Mouse (Mus musculus) retina, embryonic 14.5 days (tissue): ENCODE results near the gene Dchs1.
A peak's percentile ranks its signal among the peaks of the same experiment; 100 is the strongest.
"Not testable (repeated sequence)": the region's sequence is repeated elsewhere in the genome, so short reads cannot be mapped to it uniquely, and the experiment has no call there.

Experiments
- DNase-seq: peaks from one replicate; pipeline ENCODE4 v3.0.0-alpha.2; 2015; ENCODE audit warnings: low spot score

Dchs1 gene

DNA sequence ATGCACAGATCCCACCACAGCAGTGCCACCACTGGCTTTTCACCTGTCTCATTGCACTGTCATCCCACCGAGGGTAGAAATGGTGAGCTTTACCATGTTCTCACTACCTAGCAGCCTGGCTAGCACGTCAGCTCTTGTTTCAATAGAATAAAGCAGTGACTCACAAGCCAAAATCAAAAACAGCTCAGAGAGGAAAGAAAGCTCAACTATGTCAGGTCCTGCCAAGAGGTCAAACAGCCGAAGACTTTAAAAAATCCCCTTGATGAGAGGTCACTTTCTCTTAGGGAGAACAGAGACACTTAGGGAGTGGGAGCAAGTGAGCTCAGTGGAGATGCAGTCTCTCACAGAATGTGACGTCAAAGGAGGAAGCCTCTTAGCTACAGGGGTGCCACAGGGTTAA, 3.6 kb downstream of the Dchs1 start:
- no peak for DNase-seq

- no peak for DNase-seq
Observed at GRCm38 (mm10) chr7:105778553-105779265, 8.7 kb downstream of the Dchs1 start.

DNA sequence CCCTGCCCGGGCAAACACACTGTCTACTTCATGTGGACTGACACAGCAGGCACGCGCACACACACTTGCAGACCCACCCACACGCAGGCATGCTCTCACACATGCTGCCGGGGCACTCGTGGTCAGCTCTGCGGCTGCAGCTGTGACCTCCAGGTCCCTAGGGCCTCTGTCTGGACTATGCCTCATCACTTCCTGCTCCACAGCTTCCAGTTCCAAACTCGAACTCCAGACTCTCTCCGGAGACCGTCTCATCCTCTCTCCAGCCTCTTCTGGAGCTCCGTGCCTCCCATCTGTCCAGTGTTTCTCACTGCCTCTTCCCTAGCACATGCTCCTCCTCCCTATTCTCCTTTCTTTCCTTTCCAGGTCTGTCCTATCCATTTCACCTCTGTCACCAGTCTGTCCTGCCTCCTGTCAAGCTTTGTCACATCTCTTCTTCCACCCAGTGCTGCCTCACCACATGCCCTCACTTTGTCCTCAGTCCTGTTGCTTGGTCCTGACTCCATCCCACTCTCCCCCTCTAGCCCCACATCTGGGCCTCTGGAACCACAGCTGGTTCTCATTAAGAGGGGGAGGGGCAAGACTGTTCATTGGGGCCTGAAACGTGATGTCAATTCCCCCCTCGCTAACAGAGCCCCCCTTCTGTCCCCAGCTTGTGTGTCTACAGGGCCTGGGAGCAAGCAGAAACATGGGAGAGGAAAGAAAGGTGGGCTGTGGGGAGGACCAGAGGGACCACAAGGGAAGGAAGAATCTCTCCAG, 9.5 kb downstream of the Dchs1 start:
- DNase-seq = peak; percentile 30

- DNase-seq = no peak
Observed at GRCm38 (mm10) chr7:105777316-105777715, 10.1 kb downstream of the Dchs1 start.

DNA sequence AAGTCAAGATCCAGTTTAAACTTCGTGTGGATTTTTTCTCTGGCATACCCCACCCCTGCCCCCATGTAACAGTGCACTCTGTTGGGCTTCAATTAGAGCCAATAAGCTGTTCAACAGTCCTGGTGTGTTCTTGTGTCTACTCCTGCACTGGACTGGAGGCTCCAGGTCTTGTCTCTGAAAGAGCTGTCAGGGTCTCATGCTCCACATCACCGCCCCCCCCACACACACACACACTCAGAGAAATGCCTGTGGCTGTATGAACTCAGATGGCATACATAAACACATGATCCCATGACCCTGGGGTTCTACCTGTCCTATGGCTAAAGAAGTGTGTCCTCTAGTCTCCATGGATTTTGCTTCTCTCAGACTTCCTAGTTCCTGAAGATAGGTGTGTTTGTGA, 11.4 kb downstream of the Dchs1 start:
- no peak for DNase-seq

- DNase-seq = peak; percentile 60
Observed at GRCm38 (mm10) chr7:105774661-105775060, 12.8 kb downstream of the Dchs1 start.

- DNase-seq = no peak
Observed at GRCm38 (mm10) chr7:105773041-105773440, 14.4 kb downstream of the Dchs1 start.

GRCm38 (mm10) chr7:105772331-105772730, 15.1 kb downstream of the Dchs1 start:
- DNase-seq = no peak

GRCm38 (mm10) chr7:105769959-105770358, 17.5 kb downstream of the Dchs1 start:
- no peak for DNase-seq

- DNase-seq = no peak
Observed at GRCm38 (mm10) chr7:105767729-105768165, 19.7 kb downstream of the Dchs1 start.

DNA sequence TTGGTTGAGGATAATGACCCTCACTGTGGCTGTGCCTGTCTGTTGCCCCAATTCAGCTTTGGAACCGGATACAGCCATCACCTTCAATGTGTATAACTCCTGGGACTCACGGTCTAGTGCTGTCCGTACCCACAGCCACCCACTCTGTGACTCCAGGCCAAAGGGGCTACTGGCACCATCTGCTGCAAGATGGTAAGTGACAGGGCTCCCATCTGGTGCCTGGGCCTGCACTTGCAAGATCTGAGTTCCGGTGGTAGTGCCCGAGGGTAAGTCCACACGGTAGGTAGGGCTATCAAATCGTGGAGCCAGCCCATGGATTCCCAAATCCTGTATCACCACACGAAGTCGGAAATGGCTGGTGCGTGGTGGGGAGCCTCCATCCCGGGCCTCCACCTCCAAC, 23.1 kb downstream of the Dchs1 start:
- no peak for DNase-seq

- DNase-seq = no peak
Observed at GRCm38 (mm10) chr7:105762517-105763270, 24.8 kb downstream of the Dchs1 start.

DNA sequence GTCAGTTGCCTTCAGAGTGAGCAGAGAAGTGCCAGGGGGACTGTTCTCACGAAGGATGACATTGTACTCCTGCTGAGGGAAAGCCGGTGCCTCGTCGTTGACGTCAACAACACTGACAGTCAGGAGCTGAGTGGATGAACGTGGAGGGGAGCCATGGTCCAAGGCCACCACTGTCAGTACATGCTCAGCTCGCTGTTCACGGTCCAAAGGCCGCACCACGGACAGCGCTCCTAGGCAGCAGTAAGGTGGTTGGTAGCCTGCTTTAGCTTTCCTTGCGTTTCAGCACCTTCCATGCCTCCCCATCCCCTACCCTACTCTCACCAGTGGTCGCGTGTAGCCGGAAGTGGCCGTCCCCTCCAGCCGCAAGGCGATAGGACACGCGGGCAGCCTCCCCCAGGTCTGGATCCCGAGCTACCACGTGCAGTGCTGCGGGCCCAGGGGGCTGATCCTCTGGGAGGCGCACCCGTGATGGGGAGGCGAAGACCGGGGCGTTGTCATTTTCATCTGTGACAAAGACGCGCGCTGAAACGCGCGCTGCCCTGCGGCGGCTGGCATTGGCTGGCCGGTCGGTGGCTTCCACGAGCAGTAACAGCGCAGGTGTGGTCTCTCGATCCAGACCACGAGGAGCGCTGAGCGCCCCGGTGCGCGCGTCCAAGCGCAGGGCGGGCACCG, 25.5 kb downstream of the Dchs1 start:
- DNase-seq = no peak

GRCm38 (mm10) chr7:105753281-105753680, 34.2 kb downstream of the Dchs1 start:
- no peak for DNase-seq

DNA sequence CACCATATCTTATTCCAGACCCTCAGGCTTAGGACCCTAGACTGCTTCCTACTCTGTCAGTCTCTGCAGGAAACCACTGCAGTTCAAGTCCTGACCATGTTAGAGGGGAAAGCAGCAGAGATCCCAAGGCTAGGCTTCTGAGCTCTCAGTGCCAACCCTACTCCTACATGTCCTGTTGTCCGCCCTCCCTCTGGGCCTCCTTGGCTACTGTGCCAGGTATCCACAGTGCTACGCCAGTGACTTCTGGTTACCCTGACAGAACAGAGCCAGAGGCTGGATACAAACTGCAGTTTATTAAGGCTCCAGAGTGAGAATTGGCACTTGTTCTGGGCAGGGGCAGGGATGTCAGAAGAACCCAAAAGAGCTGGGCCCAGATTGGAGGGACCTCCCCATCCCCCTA, 34.7 kb downstream of the Dchs1 start:
- DNase-seq = no peak

DNA sequence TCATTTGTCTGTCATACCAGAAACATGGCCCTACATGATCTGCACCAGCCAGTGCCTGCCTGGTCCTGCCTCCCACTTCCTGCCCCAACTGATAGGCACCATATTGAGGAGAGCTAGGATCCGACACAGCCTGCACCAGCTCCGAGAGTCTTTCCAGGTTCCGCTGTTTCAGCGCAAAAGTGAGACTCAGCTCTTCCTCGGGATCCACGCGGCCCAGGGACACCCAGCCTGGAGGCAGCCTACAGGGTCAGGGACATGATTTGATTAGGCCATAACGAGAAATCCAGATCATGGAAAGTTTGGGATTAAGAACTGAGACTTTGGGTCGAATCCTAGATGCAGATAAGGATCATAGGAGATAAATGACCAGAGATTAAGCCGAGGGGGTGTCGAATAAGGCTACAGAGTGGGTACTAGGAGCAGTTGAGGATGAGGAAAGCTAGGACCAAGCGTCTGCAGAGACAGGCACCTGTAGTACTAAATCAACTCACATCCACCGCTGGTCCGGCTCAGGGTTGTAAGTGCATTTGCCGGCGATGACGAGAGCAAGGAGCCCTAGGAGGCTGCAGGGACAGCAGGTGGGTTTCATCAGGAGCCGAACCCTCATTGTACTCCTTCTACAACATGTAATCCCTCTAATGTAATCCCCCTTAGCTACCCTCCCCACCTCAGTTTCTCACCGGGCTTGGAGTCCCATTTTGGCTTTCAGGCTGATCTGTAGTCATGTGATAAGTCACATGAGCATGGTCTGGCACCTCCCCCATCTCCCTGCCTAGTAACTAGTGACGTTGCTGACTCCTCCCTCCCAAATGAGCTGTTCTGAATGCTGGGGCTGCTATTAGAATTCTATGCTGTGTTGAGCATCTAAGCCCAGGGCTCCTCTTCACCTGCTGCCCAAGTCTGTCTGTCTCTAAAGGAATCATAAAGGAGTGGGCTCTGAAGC, 35.7 kb downstream of the Dchs1 start, which contains the start of gene Tpp1:
Tpp1 (minus strand) TSS at position 745 of the 943 bp plus-strand sequence.
- DNase-seq = peak; percentile 94

DNA sequence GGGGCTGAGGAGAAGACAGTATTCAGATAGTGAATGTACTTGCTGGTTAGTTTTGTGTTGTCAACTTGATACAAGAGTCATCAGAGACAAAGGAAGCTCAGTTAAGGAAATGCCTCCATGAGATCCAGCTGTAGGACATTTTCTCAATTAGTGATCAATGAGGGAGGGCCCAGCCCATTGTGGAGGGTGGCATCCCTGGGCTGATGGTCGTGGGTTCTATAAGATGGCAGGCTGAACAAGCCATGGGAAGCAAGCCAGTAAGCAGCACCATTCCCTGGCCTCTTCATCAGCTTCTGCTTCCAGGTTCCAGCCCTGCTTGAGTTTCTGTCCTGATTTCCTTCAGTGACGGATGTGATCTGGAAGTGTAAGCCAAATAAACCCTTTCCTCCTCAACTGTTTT, 39.7 kb downstream of the Dchs1 start:
- DNase-seq = no peak

- peak; percentile 91 for DNase-seq
Observed at GRCm38 (mm10) chr7:105743926-105744590, 43.4 kb downstream of the Dchs1 start, which contains the start of gene Taf10. Taf10 (minus strand) TSS chr7:105744361.

DNA sequence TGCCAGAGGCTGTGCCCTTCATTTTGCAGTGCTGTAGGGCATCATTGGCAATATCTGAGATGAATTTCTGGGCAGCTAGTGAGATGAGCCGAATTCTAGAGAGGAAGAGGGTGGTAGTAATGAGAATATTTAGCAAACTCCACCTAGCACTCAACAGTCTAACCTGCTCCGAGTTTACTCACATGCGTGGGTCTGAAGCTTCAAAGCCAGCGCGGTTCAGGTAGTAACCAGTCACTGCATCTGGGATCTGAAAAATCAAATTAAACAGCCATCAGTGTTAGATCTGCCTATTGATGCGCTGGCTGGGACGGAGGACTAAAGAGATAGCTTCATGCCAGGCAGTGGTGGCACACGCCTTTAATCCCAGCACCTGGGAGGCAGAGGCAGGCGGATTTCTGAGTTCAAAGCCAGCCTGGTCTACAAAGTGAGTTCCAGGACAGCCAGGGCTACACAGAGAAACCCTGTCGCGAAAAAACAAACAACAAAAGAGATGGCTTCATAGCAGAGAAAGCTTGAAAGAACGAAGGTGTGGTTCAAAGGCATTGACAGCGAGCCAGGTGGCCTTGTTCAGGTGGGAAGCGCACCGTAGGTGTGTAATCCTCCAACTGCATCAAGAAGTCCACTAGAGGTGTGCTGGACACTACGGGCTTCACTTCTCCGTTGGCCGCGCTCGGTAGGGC, 44.1 kb downstream of the Dchs1 start:
- not testable (repeated sequence) for DNase-seq
